In the genomic region with DNA sequence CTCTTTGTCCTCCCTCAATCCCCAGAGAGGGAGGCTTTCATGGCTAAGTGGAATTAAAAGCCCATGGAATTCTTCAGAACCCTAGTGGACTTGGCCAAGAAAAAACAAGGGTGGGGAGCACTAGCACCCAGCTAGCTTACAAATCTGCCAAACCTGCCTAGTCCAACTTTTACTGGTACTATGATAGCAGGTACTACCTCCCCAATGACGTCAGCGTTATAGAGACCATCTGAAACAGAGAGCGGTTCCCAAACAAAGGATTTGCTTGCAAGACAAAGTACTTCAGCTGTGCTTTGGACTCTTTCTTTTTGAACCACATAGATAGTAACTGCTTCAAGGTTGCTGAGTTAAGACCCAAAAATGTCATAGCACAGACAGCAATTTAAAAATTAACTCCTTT, we compare ENCODE assay signal across 8 mouse cellular contexts. TPM values are rescaled to one million over a fixed set of nuclear protein-coding genes. Genes with fewer than 3 reads are reported as not detected.
DNase-seq lines count a peak whose midpoint lies in the region; ATAC-seq and TF ChIP-seq lines count a peak whose summit lies in the region.

No protein-coding gene starts in this region.

- 56% methylated on average over 3 of the region's 3 CpGs for WGBS in heart, embryonic 14.5 days
- WGBS in hindbrain, embryonic 13.5 days: 38% methylated on average over 3 of the region's 3 CpGs
- WGBS in midbrain, embryonic 13.5 days: 26% methylated on average over 3 of the region's 3 CpGs

- H3K36me3 ChIP-seq in heart, embryonic 14.5 days (ENCODE audit: control insufficient read depth, insufficient read depth, low read length): peaks cover 5% of the 10 kb centered on the region; the same call in 1 of the 2 replicates
- H3K36me3 ChIP-seq in hindbrain, embryonic 13.5 days: no peaks in the 10 kb centered on the region
- peaks cover 9% of the 10 kb centered on the region; the same call in 1 of the 2 replicates for H3K36me3 ChIP-seq in midbrain, embryonic 13.5 days

- H3K4me3 ChIP-seq in heart, embryonic 14.5 days (ENCODE audit: control insufficient read depth in 1 of 2, insufficient read depth in 1 of 2, low read depth in 1 of 2, low read length in 2 of 2): peak overlapping the region; percentile 82 to 97
- H3K4me3 ChIP-seq in hindbrain, embryonic 13.5 days: peak overlapping the region; percentile 98
- peak overlapping the region; percentile 100 for H3K4me3 ChIP-seq in midbrain, embryonic 13.5 days (replicated peaks)

- peak overlapping the region; percentile 79 for H3K4me2 ChIP-seq in heart, embryonic 14.5 days (ENCODE audit: low read length)
- peak overlapping the region; percentile 80 for H3K4me2 ChIP-seq in hindbrain, embryonic 13.5 days
- H3K4me2 ChIP-seq in midbrain, embryonic 13.5 days (replicated peaks): peak overlapping the region; percentile 76

- DNase-seq in heart, postnatal 36 days: no peak
- DNase-seq in brain, embryonic 14.5 days (ENCODE audit: low read depth): peak; percentile 72
- no peak for DNase-seq in frontal cortex, adult 2 months (ENCODE audit: extremely low spot score in 1 of 2, low spot score in 1 of 2)
- DNase-seq in kidney, postnatal 25 days: no peak
- DNase-seq in lung, postnatal 14 days: no peak

- H3K27ac ChIP-seq in heart, embryonic 14.5 days (replicated peaks in 1 of 2; ENCODE audit: control insufficient read depth in 1 of 2, insufficient read depth in 1 of 2, low read depth in 2 of 2, low read length in 2 of 2): peak overlapping the region; percentile 25 to 91; a peak in 3 of 4 replicates
- peak overlapping the region; percentile 92 for H3K27ac ChIP-seq in hindbrain, embryonic 13.5 days
- H3K27ac ChIP-seq in midbrain, embryonic 13.5 days: peak overlapping the region; percentile 92

- peak overlapping the region; percentile 98 for H3K9ac ChIP-seq in heart, embryonic 14.5 days (ENCODE audit: low read length)
- peak overlapping the region; percentile 100 for H3K9ac ChIP-seq in hindbrain, embryonic 13.5 days
- H3K9ac ChIP-seq in midbrain, embryonic 13.5 days (replicated peaks): peak overlapping the region; percentile 100

- peaks cover 26 to 52% of the 10 kb centered on the region in 2 experiments for H3K4me1 ChIP-seq in heart, embryonic 14.5 days (ENCODE audit: control insufficient read depth in 2 of 2, insufficient read depth in 2 of 2, low read length in 2 of 2)
- peaks cover 58% of the 10 kb centered on the region for H3K4me1 ChIP-seq in hindbrain, embryonic 13.5 days (replicated peaks)
- peaks cover 56% of the 10 kb centered on the region for H3K4me1 ChIP-seq in midbrain, embryonic 13.5 days (replicated peaks)

- H3K27me3 ChIP-seq in heart, embryonic 14.5 days (ENCODE audit: control insufficient read depth, insufficient read depth, low read length): no peaks in the 10 kb centered on the region
- H3K27me3 ChIP-seq in hindbrain, embryonic 13.5 days: no peaks in the 10 kb centered on the region
- H3K27me3 ChIP-seq in midbrain, embryonic 13.5 days: no peaks in the 10 kb centered on the region

- no peak for TF ChIP-seq CTCF in brain, embryonic 14.5 days (IDR thresholded peaks at IDR 0.05; ENCODE audit: borderline replicate concordance, extremely low read depth, insufficient read depth, insufficient read length)

- no peak for TF ChIP-seq POLR2A in brain, embryonic 14.5 days (IDR thresholded peaks at IDR 0.05; ENCODE audit: borderline replicate concordance, extremely low read depth, insufficient read depth, insufficient read length, poor library complexity, severe bottlenecking)

- no peaks in the 10 kb centered on the region for H3K9me3 ChIP-seq in heart, embryonic 14.5 days (ENCODE audit: control insufficient read depth, low read length)
- no peaks in the 10 kb centered on the region for H3K9me3 ChIP-seq in hindbrain, embryonic 13.5 days
- H3K9me3 ChIP-seq in midbrain, embryonic 13.5 days: no peaks in the 10 kb centered on the region

- intact Hi-C loops in heart, postnatal 36 days (cut with DNase I): no loop called here

- ATAC-seq in heart, embryonic 14.5 days (ENCODE audit: insufficient number of reproducible peaks, insufficient read depth, low FRiP score, low read depth): no peak
- ATAC-seq in hindbrain, embryonic 13.5 days (ENCODE audit: low FRiP score): no peak
- no peak for ATAC-seq in midbrain, embryonic 13.5 days

RNA-seq across cellular contexts. Expression of gene Jpt1, which starts 2.2 kb away (rescaled TPM):
- 511 and 538 TPM in 2 replicates for polyA plus RNA-seq in heart, embryonic 14.5 days (2014; fragmentation: Nextera tagmentation; extraction: Ambion mirVana)
- total RNA-seq in heart, postnatal 36 days (2021): 100 to 1,000 TPM; 124 to 143 TPM
- 1,229 and 1,645 TPM in 2 replicates for polyA plus RNA-seq in brain, embryonic 14.5 days (2012; rRNA removed)
- 1,452 and 1,454 TPM in 2 replicates for polyA plus RNA-seq in hindbrain, embryonic 13.5 days (2015; fragmentation: Nextera tagmentation; extraction: Ambion mirVana)
- polyA plus RNA-seq in midbrain, embryonic 13.5 days (2015; fragmentation: Nextera tagmentation; extraction: Ambion mirVana): 1,462 and 1,532 TPM in 2 replicates
- polyA plus RNA-seq in frontal cortex, adult 2 months (2012; rRNA removed): 209 and 216 TPM in 2 replicates

RNA-seq across cellular contexts. Expression of gene Nt5c, which starts 20.3 kb away (rescaled TPM):
- polyA plus RNA-seq in heart, embryonic 14.5 days (2014; fragmentation: Nextera tagmentation; extraction: Ambion mirVana): 54.5 and 56.2 TPM in 2 replicates
- 10 to 100 TPM; 13.1 to 14.2 TPM for total RNA-seq in heart, postnatal 36 days (2021)
- polyA plus RNA-seq in brain, embryonic 14.5 days (2012; rRNA removed): 67.9 and 84.3 TPM in 2 replicates
- 104 and 105 TPM in 2 replicates for polyA plus RNA-seq in hindbrain, embryonic 13.5 days (2015; fragmentation: Nextera tagmentation; extraction: Ambion mirVana)
- 90.2 and 96.5 TPM in 2 replicates for polyA plus RNA-seq in midbrain, embryonic 13.5 days (2015; fragmentation: Nextera tagmentation; extraction: Ambion mirVana)
- polyA plus RNA-seq in frontal cortex, adult 2 months (2012; rRNA removed): 73.9 and 74.9 TPM in 2 replicates

RNA-seq across cellular contexts. Expression of gene Sumo2, which starts 24.1 kb away (rescaled TPM):
- 600 and 636 TPM in 2 replicates for polyA plus RNA-seq in heart, embryonic 14.5 days (2014; fragmentation: Nextera tagmentation; extraction: Ambion mirVana)
- total RNA-seq in heart, postnatal 36 days (2021): 100 to 1,000 TPM; 165 to 185 TPM
- polyA plus RNA-seq in brain, embryonic 14.5 days (2012; rRNA removed): 702 and 773 TPM in 2 replicates
- 1,174 and 1,182 TPM in 2 replicates for polyA plus RNA-seq in hindbrain, embryonic 13.5 days (2015; fragmentation: Nextera tagmentation; extraction: Ambion mirVana)
- 1,358 and 1,460 TPM in 2 replicates for polyA plus RNA-seq in midbrain, embryonic 13.5 days (2015; fragmentation: Nextera tagmentation; extraction: Ambion mirVana)
- 365 and 405 TPM in 2 replicates for polyA plus RNA-seq in frontal cortex, adult 2 months (2012; rRNA removed)

RNA-seq across cellular contexts. Expression of gene Armc7, which starts 36.5 kb away (rescaled TPM):
- 5.5 and 7.5 TPM in 2 replicates for polyA plus RNA-seq in heart, embryonic 14.5 days (2014; fragmentation: Nextera tagmentation; extraction: Ambion mirVana)
- total RNA-seq in heart, postnatal 36 days (2021): 1 to 10 TPM; 1.5 to 2.4 TPM
- 12.4 and 15.1 TPM in 2 replicates for polyA plus RNA-seq in brain, embryonic 14.5 days (2012; rRNA removed)
- 16.9 and 18.0 TPM in 2 replicates for polyA plus RNA-seq in hindbrain, embryonic 13.5 days (2015; fragmentation: Nextera tagmentation; extraction: Ambion mirVana)
- polyA plus RNA-seq in midbrain, embryonic 13.5 days (2015; fragmentation: Nextera tagmentation; extraction: Ambion mirVana): 17.4 and 17.8 TPM in 2 replicates
- polyA plus RNA-seq in frontal cortex, adult 2 months (2012; rRNA removed): 9.9 TPM in 2 replicates

RNA-seq across cellular contexts. Expression of gene Slc16a5, which starts 49.7 kb away (rescaled TPM):
- 0.08 and 0.26 TPM in 2 replicates for polyA plus RNA-seq in heart, embryonic 14.5 days (2014; fragmentation: Nextera tagmentation; extraction: Ambion mirVana)
- not detected for total RNA-seq in heart, postnatal 36 days (2021)
- polyA plus RNA-seq in brain, embryonic 14.5 days (2012; rRNA removed): not detected in 2 replicates
- 0.19 TPM in 1 of 2 replicates, not detected in the other for polyA plus RNA-seq in hindbrain, embryonic 13.5 days (2015; fragmentation: Nextera tagmentation; extraction: Ambion mirVana)
- 0.09 and 0.13 TPM in 2 replicates for polyA plus RNA-seq in midbrain, embryonic 13.5 days (2015; fragmentation: Nextera tagmentation; extraction: Ambion mirVana)
- polyA plus RNA-seq in frontal cortex, adult 2 months (2012; rRNA removed): 0.06 TPM in 1 of 2 replicates, not detected in the other
